Mouse (Mus musculus) regulatory T cell (primary cell): Measurements from ENCODE around the gene Nacad.

ENCODE experiments used
- in situ Hi-C: fragments of 300-600 bp; cut with MboI, MseI; formaldehyde crosslinking; loops from one replicate; pipeline ENCODE4 v1.15.1; 2025; ENCODE audit warnings: high pct_unique_total_duplicates

Gene Nacad

GRCm38 (mm10) chr11:6604604-6604936, 1.3 kb downstream of the Nacad start:
- in situ Hi-C loops: no loop called here

GRCm38 (mm10) chr11:6603887-6604603, 1.8 kb downstream of the Nacad start:
- in situ Hi-C loops: no loop called here

- in situ Hi-C loops: no loop called here
These were observed 2.6 kb downstream of the Nacad start for GRCm38 (mm10) chr11:6603224-6603623.

GRCm38 (mm10) chr11:6602662-6603061, 3.2 kb downstream of the Nacad start:
- in situ Hi-C loops: no loop called here

GRCm38 (mm10) chr11:6601649-6602480, 4.0 kb downstream of the Nacad start:
- in situ Hi-C loops: no loop called here

- in situ Hi-C loops: no loop called here
These were observed 5.4 kb downstream of the Nacad start for GRCm38 (mm10) chr11:6600284-6600944.

- in situ Hi-C loops: no loop called here
These were observed 6.0 kb downstream of the Nacad start for GRCm38 (mm10) chr11:6599831-6600230.

GRCm38 (mm10) chr11:6599011-6599681, 6.7 kb downstream of the Nacad start:
- in situ Hi-C loops: no loop called here

GRCm38 (mm10) chr11:6598191-6598889, 7.5 kb downstream of the Nacad start:
- in situ Hi-C loops: no loop called here

- in situ Hi-C loops: no loop called here
These were observed 8.3 kb downstream of the Nacad start for GRCm38 (mm10) chr11:6597523-6597922.

GRCm38 (mm10) chr11:6596616-6597015, 9.2 kb downstream of the Nacad start:
- in situ Hi-C loops: no loop called here

GRCm38 (mm10) chr11:6596205-6596604, 9.6 kb downstream of the Nacad start:
- in situ Hi-C loops: no loop called here

GRCm38 (mm10) chr11:6595339-6595738, 10.5 kb downstream of the Nacad start:
- in situ Hi-C loops: no loop called here

GRCm38 (mm10) chr11:6594845-6595244, 11.0 kb downstream of the Nacad start:
- in situ Hi-C loops: no loop called here

- in situ Hi-C loops: no loop called here
These were observed 12.4 kb downstream of the Nacad start for GRCm38 (mm10) chr11:6593406-6593805.

GRCm38 (mm10) chr11:6590933-6591675, 14.7 kb downstream of the Nacad start:
- in situ Hi-C loops: no loop called here

GRCm38 (mm10) chr11:6589838-6590237, 16.0 kb downstream of the Nacad start:
- in situ Hi-C loops: no loop called here

- in situ Hi-C loops: no loop called here
These were observed 17.6 kb downstream of the Nacad start for GRCm38 (mm10) chr11:6588295-6588694.

- in situ Hi-C loops: no loop called here
These were observed 18.5 kb downstream of the Nacad start for GRCm38 (mm10) chr11:6587249-6587940.

- in situ Hi-C loops: no loop called here
These were observed 19.2 kb downstream of the Nacad start for GRCm38 (mm10) chr11:6586660-6587059.
